Mouse (Mus musculus): ENCODE results near the gene Itk. TPM values are rescaled to one million over a fixed set of nuclear protein-coding genes. Genes with fewer than 3 reads are reported as not detected.

The Itk gene
- total RNA-seq, 2 experiments from 2014 or later, result 0.08 to 0.20 TPM

DNA sequence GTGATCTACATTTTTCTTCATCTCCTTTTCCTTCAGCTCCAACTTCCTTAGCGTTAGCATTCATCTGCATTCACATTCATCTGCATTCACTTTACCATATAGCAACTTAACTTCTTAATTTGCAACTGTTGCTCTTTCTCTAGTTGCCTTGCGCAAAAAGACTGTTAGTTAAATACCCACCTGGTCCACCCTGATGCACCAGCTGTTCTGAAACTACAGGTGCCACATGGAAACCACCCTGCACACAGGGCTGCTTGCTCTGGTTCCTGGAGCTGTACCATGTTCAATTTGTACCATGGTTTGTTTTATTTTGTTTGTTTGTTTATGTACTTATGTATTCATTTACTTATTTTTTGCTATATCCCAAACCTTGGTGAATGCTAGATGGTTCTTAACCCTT lies 6.4 kb upstream of the Itk start:
- intact Hi-C loops (cut with DNase I; ENCODE audit: low total_unique reads), result no loop called here

GRCm38 (mm10) chr11:46395088-46395487 lies 5.8 kb upstream of the Itk start:
- no peak for DNase-seq
- intact Hi-C loops (cut with DNase I; ENCODE audit: low total_unique reads), result no loop called here

More for the DNA sequence above, 6.4 kb upstream of the Itk start:
- DNase-seq, result no peak

GRCm38 (mm10) chr11:46393413-46393812 lies 4.1 kb upstream of the Itk start:
- no peak for DNase-seq
- intact Hi-C loops (cut with DNase I; ENCODE audit: low total_unique reads), result no loop called here

DNA sequence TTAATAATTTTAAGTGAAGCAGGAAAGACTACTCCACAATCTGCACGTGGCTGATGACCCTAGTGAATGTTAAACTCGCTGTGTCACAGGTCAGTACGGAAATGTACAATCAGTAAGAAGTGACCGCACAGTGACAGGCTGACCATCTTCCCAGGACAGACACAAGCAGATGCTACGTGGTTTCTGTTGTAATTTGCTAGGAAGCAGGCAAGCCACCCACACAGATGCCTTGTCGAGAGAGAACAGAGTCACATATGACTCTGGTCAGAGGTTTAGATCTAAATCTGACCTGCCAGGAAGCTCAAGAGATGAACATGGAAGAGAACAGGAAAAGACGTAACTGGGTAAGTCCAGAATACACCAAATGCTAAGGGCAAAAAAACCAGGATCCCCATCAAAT lies 3.6 kb upstream of the Itk start:
- intact Hi-C loops (cut with DNase I; ENCODE audit: low total_unique reads), result no loop called here

DNA sequence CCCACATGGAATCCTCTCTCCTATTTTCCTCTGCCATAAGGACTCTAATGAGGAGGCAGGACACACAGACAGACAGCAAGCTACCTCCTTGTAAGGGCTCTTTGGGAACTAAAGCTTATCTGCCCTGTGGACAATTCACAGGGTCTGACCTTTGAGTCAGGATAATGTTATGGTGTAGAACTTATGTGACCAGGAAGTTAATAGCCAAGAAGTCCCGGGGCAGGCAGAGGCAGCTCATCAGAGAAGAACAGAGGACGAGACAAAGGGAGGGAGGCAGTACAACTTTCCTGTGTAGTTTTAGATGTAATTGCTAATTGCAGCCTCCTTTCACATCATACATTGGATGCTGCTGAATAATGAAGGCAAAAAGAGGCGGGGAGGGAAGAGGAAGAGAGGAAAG lies 1.3 kb upstream of the Itk start:
- intact Hi-C loops (cut with DNase I; ENCODE audit: low total_unique reads), result no loop called here
- no peak for DNase-seq

More for the DNA sequence above, 3.6 kb upstream of the Itk start:
- no peak for DNase-seq

GRCm38 (mm10) chr11:46388438-46388837 lies 877 bp downstream of the Itk start:
- no peak for DNase-seq
- intact Hi-C loops (cut with DNase I; ENCODE audit: low total_unique reads), result no loop called here

- intact Hi-C loops (cut with DNase I; ENCODE audit: low total_unique reads), result no loop called here
- DNase-seq, result no peak
Measured at GRCm38 (mm10) chr11:46387061-46387460, 2.3 kb downstream of the Itk start.

- intact Hi-C loops (cut with DNase I; ENCODE audit: low total_unique reads), result no loop called here
- DNase-seq, result no peak
Measured at GRCm38 (mm10) chr11:46386556-46386955, 2.8 kb downstream of the Itk start.

DNA sequence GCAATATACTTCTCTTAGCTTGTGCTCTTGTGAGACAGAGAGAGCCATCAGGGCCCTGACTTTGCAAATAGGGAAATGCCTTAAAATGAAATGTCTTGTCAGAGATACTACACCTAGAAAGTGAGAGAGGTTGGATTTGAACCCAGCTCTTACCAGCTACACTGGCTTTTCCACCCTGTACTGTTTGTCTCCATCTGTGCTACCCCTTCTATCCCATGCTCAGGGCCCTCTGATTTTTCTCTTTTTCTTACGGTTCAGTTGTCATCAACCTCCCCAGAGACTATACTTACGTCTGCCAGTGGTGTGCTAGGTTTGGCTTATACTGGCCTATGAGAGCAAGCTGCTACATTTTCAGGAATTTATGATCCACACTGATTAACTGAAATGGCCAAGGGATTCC lies 4.4 kb downstream of the Itk start:
- DNase-seq, result no peak
- intact Hi-C loops (cut with DNase I; ENCODE audit: low total_unique reads), result no loop called here

- intact Hi-C loops (cut with DNase I; ENCODE audit: low total_unique reads), result no loop called here
Measured at GRCm38 (mm10) chr11:46382466-46382865, 6.8 kb downstream of the Itk start.

GRCm38 (mm10) chr11:46380097-46380675 lies 9.1 kb downstream of the Itk start:
- intact Hi-C loops (cut with DNase I; ENCODE audit: low total_unique reads), result no loop called here
- no peak for DNase-seq

More at GRCm38 (mm10) chr11:46382466-46382865, 6.8 kb downstream of the Itk start:
- DNase-seq, result no peak

GRCm38 (mm10) chr11:46377819-46378782 lies 11.2 kb downstream of the Itk start:
- DNase-seq, result no peak
- intact Hi-C loops (cut with DNase I; ENCODE audit: low total_unique reads), result no loop called here

DNA sequence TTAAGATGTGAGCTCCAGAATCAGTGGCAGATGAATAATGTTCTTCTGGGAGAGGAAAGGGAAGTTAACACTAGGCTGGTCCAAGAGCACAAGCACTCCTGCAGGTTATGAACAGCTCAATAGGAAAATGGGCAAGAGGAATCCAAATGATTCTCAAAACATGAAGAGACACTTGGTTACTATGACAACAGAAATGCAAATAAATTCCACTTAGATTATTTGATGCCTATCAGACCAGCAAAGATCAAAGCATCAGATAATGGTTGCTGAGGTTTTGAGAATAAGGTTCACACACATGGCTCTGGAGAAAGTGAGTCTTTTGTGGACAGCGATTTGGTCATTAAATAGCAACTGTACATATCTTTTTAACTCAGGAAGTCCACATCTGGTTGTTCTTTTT lies 12.0 kb downstream of the Itk start:
- intact Hi-C loops (cut with DNase I; ENCODE audit: low total_unique reads), result no loop called here
- no peak for DNase-seq

GRCm38 (mm10) chr11:46375015-46375414 lies 14.3 kb downstream of the Itk start:
- intact Hi-C loops (cut with DNase I; ENCODE audit: low total_unique reads), result no loop called here
- DNase-seq, result no peak

GRCm38 (mm10) chr11:46373071-46374030 lies 16.0 kb downstream of the Itk start:
- no peak for DNase-seq
- intact Hi-C loops (cut with DNase I; ENCODE audit: low total_unique reads), result no loop called here

DNA sequence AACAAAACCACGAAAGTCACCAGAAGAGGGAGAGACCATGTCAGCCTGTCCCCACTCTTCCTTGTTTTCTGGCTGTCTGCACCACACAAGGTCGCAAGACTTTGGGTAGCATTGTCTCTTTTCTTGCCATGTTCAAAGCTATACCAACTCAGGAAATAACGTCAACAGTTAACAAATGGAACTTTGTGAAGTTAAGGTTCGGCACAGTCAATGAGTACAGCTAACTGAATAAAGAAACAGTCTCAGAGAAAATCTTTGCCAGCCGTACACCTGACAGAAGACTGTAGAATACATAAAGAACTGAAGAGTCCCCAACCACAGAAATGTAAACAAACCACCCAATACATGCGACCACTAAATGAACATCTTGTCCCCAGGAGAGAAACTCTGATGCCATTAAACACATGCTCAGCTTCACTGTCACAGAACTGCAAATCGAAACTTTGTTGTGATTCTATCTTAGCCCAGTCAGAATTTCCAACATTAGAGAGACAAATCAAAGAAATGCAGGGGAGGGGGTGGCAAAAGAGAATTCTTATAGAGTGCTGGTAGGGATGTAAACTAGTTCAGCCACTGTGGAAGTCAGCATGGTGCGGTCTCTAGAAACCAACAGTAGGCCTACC lies 16.9 kb downstream of the Itk start:
- intact Hi-C loops (cut with DNase I; ENCODE audit: low total_unique reads), result no loop called here
- no peak for DNase-seq

DNA sequence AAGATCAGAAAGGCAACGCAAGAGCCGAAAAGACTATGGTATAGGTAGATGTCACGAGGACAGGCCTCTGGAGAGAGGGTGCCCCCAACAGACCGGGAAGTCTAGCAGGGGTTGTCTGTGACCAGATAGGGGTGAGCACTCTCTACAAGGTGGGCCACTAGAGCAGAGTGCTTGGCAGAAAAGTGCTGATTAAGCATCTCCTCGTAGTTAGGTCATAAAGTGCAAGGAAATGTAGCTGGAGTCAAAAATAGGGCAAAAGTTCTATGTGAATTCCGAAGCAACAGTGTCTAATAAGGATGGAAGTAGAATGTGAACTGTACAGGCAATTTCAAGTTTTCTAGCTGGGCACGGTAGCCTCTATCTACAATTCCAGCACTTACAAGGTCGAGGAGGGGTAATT lies 18.1 kb downstream of the Itk start:
- intact Hi-C loops (cut with DNase I; ENCODE audit: low total_unique reads), result no loop called here
- DNase-seq, result no peak

DNA sequence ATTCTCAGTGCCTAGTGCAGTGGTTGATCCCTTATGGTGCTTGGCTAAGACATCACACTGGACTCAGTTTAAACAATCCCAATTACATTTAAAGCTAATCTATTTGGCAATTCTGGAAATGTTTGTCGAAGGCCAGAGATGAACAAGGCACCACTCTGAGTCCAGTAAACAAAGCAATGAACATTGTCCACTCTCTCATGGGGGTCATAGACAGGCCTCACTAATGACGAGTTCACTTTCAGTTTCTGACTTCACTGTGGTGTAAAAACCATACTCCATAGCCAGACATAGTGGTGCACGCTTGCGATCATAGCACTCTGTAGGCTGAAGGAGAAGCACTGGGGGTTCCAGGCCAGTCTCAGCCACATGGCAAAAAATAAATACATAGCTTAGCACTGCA lies 18.9 kb downstream of the Itk start:
- no peak for DNase-seq
- intact Hi-C loops (cut with DNase I; ENCODE audit: low total_unique reads), result no loop called here

GRCm38 (mm10) chr11:46366357-46366756 lies 23.0 kb downstream of the Itk start:
- intact Hi-C loops (cut with DNase I; ENCODE audit: low total_unique reads), result no loop called here
- DNase-seq, result no peak
